Mouse (Mus musculus) heart, adult 2 months (tissue): Measurements from ENCODE around the gene Gm20431.

Experiments
- CTCF ChIP-seq: fragments of 200-600 bp; IDR thresholded peaks from 2 replicates; pipeline ENCODE4 v1.8.1; 2022; ENCODE audit warnings: antibody characterized with exemption, mild to moderate bottlenecking, moderate library complexity
- EP300 ChIP-seq: fragments of 200-500 bp; IDR thresholded peaks from 2 replicates; pipeline ENCODE4 v1.6.1; 2011; ENCODE audit warnings: low read depth, low read length, control low read depth; ENCODE audit not compliant: insufficient read depth
- POLR2A ChIP-seq: fragments of 200-500 bp; IDR thresholded peaks from 2 replicates; pipeline ENCODE4 v1.6.1; 2011; ENCODE audit warnings: mild to moderate bottlenecking, low read depth, low read length, control low read depth; ENCODE audit not compliant: insufficient read depth

DNA sequence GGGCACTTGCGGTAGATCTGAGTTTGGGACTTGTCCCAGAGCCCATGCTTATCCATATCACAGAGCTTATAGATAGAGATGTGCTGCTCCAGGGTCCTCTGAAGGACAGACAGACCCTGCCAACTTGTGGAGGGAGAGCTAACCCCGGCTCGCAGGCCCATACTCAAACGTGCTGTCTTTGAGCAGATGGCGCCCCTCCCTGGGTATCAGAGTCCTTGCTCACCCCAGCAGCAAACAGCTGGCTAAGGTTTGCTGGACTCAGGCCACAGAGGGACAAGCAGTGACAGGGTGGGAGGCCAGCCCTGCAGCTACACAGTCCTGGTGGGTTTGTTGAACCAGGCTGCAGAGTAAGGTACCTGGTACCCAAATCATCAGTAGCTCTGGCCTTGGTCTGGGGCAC lies 58.3 kb downstream of the Gm20431 start:
- TF ChIP-seq POLR2A (no peak), EP300 (no peak), CTCF (peak; percentile 51)
